Mouse (Mus musculus): ENCODE measurements around the gene Tmem183a. TPM values are rescaled to one million over a fixed set of nuclear protein-coding genes. Genes with fewer than 3 reads are reported as not detected.

The Tmem183a gene
- polyA plus RNA-seq (2017; shearing (Covaris generic)) = 71.3 TPM

GRCm38 (mm10) chr1:134361857-134362212 is at the start of gene Tmem183a:
Tmem183a (minus strand) TSS chr1:134361979.

GRCm38 (mm10) chr1:134405509-134406413 is 44.0 kb upstream of the Tmem183a start, which contains the start of gene Cyb5r1:
Cyb5r1 (plus strand) TSS chr1:134405559.

GRCm38 (mm10) chr1:134385666-134386065 is 23.9 kb upstream of the Tmem183a start, which contains the start of gene 4933406M09Rik:
4933406M09Rik (plus strand) TSS chr1:134385940.

DNA sequence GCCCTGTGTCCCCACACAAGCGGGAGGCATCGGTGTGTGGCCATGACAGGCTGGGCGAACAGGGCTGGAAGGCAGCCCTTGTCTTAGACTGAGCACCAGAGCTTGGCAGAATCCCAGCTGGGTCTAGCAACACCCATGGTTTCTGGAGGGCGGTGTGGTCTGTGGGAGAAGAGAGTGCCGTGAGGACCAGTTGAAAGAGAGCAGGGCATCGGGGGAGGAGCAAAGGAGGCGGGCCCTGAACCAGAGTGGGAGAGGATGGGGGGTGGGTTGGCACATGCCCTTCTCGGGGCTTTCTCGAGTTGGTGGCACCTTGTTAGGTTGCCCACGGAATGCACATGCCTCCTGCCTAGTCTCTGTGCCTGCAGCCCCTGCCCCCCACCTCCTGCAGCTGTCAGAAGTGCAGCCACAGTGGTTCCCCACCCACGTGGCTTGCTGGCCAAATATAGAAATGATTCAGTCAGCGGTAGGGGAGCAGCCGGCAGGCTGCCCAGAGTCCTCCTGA is 29.0 kb downstream of the Tmem183a start, which contains the start of gene Ppfia4:
TSS of gene Ppfia4 (minus strand) at position 159 of the 502 bp plus-strand sequence.

Other genes with a start within 250 kb of the Tmem183a start
- 0.28 TPM for gene Chil1, start 179.8 kb downstream of the Tmem183a start, polyA plus RNA-seq (2017; shearing (Covaris generic))
- gene Mybph, start 168.5 kb downstream of the Tmem183a start, polyA plus RNA-seq (2017; shearing (Covaris generic)) = not detected
- gene Adora1, start 126.5 kb downstream of the Tmem183a start, polyA plus RNA-seq (2017; shearing (Covaris generic)) = not detected
- not detected for gene Myog, start 72.0 kb downstream of the Tmem183a start, polyA plus RNA-seq (2017; shearing (Covaris generic))
- gene Ppfia4, start 29.1 kb downstream of the Tmem183a start, polyA plus RNA-seq (2017; shearing (Covaris generic)) = 0.35 TPM
- gene 4933406M09Rik, start 24.0 kb upstream of the Tmem183a start, polyA plus RNA-seq (2017; shearing (Covaris generic)) = not detected
- 32.5 TPM for gene Cyb5r1, start 43.6 kb upstream of the Tmem183a start, polyA plus RNA-seq (2017; shearing (Covaris generic))
- 44.8 TPM for gene Adipor1, start 53.4 kb upstream of the Tmem183a start, polyA plus RNA-seq (2017; shearing (Covaris generic))
- gene Klhl12, start 93.6 kb upstream of the Tmem183a start, polyA plus RNA-seq (2017; shearing (Covaris generic)) = 23.8 TPM
- gene Rabif, start 132.7 kb upstream of the Tmem183a start, polyA plus RNA-seq (2017; shearing (Covaris generic)) = 50.4 TPM
- gene Mgat4e, start 187.7 kb upstream of the Tmem183a start, polyA plus RNA-seq (2017; shearing (Covaris generic)) = not detected
- gene Kdm5b, start 198.2 kb upstream of the Tmem183a start, polyA plus RNA-seq (2017; shearing (Covaris generic)) = 25.2 TPM